Mouse (Mus musculus) forebrain, embryonic 16.5 days (tissue): Measurements from ENCODE around the gene Rab25. TPM values are rescaled to one million over a fixed set of nuclear protein-coding genes. Genes with fewer than 3 reads are reported as not detected.

Source experiments
- ATAC-seq: fragments of 200-750 bp; cut with Nextera tagmentation; 2 replicates; pipeline ENCODE4 v1.8.0; 2017; ENCODE audit warnings: mild to moderate bottlenecking, moderate library complexity
- H3K27ac ChIP-seq: fragments of 300-500 bp; sonication (generic); 2 replicates; pipeline ENCODE4 v1.5.1; 2014; ENCODE audit warnings: low read length, control low read depth
- H3K27me3 ChIP-seq: fragments of 300-500 bp; sonication (generic); replicated peaks from 2 replicates; pipeline ENCODE4 v1.6.1; 2014; ENCODE audit warnings: low read length; ENCODE audit not compliant: control insufficient read depth, insufficient read depth
- H3K36me3 ChIP-seq: fragments of 300-500 bp; sonication (generic); 2 replicates; pipeline ENCODE4 v1.6.1; 2014; ENCODE audit not compliant: control insufficient read depth, insufficient read depth
- H3K4me1 ChIP-seq: fragments of 300-500 bp; sonication (generic); replicated peaks from 2 replicates; pipeline ENCODE4 v1.6.1; 2014; ENCODE audit warnings: low read length; ENCODE audit not compliant: control insufficient read depth, insufficient read depth
- H3K4me2 ChIP-seq: fragments of 300-500 bp; sonication (generic); 2 replicates; pipeline ENCODE4 v1.6.1; 2014; ENCODE audit warnings: mild to moderate bottlenecking, low read length, control low read depth
- H3K4me3 ChIP-seq: fragments of 300-500 bp; sonication (generic); replicated peaks from 2 replicates; pipeline ENCODE4 v1.5.1; 2014; ENCODE audit warnings: mild to moderate bottlenecking, low read length, control low read depth
- H3K9ac ChIP-seq: fragments of 300-500 bp; sonication (generic); replicated peaks from 2 replicates; pipeline ENCODE4 v1.6.1; 2014; ENCODE audit warnings: low read depth, low read length, control low read depth
- H3K9me3 ChIP-seq: fragments of 300-500 bp; sonication (generic); 2 replicates; pipeline ENCODE4 v1.6.1; 2016; ENCODE audit warnings: low read length; ENCODE audit not compliant: control insufficient read depth
- WGBS: fragments of 180-500 bp; shearing (Covaris S2); extraction: QIAGEN DNeasy Blood & Tissue Kit; methylation state at CpG from one replicate; pipeline ENCODE4 v1.1.7; 2014; 5-methylcytosine and 5-hydroxymethylcytosine counted together
- polyA plus RNA-seq: library from polyadenylated mRNA; unstranded; fragments of >200 nt; fragmentation: Nextera tagmentation; extraction: Ambion mirVana; gene quantifications from 2 replicates; pipeline ENCODE4 v1.2.1, GENCODE M21; 2015

Gene Rab25
- polyA plus RNA-seq, 1 experiment from 2014 or later, result not detected

GRCm38 (mm10) chr3:88531348-88532298, 16.5 kb downstream of the Rab25 start:
- Histone ChIP-seq H3K9me3 (no peaks in the 10 kb centered on the region), H3K4me3 (peak overlapping the region; percentile 90), H3K4me1 (peaks cover 63% of the 10 kb centered on the region), H3K36me3 (peaks cover 4% of the 10 kb centered on the region; the same call in 1 of the 2 replicates), H3K4me2 (peak overlapping the region; percentile 94), H3K27me3 (no peaks in the 10 kb centered on the region), H3K9ac (peak overlapping the region; percentile 96), H3K27ac (peak overlapping the region; percentile 99)
- peak; percentile 85 for ATAC-seq
- under 1% methylated on average over 57 of the region's 63 CpGs for WGBS

DNA sequence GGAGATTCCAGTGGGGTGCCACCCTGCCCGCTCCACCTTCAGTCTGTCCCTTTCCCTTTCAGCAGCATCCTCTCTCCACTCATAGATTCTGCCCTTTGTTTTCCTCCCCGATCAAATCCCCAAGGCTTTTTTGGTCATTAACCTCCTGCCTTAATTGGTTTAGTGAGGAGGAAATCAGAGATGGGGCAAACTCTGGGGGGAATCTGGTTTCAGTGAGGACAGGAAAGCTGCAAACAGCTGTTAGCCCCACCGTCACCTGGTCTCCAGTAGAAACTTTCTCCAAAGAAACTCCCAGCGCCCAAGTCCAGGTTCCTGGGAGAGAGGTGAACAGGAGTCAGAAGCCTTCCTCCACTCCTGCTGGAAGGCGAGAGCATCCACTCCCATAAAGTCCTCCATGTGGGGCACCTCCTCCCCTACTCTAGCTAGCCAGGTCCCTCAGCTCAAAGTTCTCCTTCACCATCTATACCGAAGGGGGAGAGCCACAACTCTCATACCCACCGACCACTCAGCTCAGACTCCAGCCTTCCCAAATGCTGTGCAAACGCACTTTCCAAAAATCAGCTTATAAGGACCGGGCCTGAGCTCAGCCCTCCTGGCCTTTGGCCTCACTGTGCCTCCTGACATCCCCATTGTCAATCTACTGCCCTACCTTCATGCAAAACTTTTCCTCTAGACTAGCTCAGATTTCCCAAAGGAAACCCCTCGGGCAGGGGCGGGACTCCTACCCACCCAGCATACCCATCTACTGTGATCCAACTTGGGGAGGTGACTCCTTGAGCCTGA, 17.8 kb downstream of the Rab25 start:
- WGBS, result 4% methylated on average over 11 of the region's 11 CpGs
- peak overlapping the region; percentile 99 for H3K27ac ChIP-seq
- H3K4me1 ChIP-seq, result peaks cover 61% of the 10 kb centered on the region
- no peak for ATAC-seq
- H3K27me3 ChIP-seq, result no peaks in the 10 kb centered on the region
- H3K36me3 ChIP-seq, result no peaks in the 10 kb centered on the region
- peak overlapping the region; percentile 90 for H3K4me3 ChIP-seq
- H3K4me2 ChIP-seq, result peak overlapping the region; percentile 94
- H3K9me3 ChIP-seq, result no peaks in the 10 kb centered on the region
- peak overlapping the region; percentile 96 for H3K9ac ChIP-seq

GRCm38 (mm10) chr3:88529204-88530000, 18.7 kb downstream of the Rab25 start:
- 18% methylated on average over 7 of the region's 7 CpGs for WGBS
- H3K27ac ChIP-seq, result peak overlapping the region; percentile 99
- peak overlapping the region; percentile 90 for H3K4me3 ChIP-seq
- H3K9me3 ChIP-seq, result no peaks in the 10 kb centered on the region
- peaks cover 56% of the 10 kb centered on the region for H3K4me1 ChIP-seq
- no peak for ATAC-seq
- H3K4me2 ChIP-seq, result peak overlapping the region; percentile 94
- H3K9ac ChIP-seq, result peak overlapping the region; percentile 96
- no peaks in the 10 kb centered on the region for H3K27me3 ChIP-seq
- H3K36me3 ChIP-seq, result 0 out of 2 replicates have a peak, but pooled peaks cover 2% of the 10 kb centered on the region

GRCm38 (mm10) chr3:88528646-88529045, 19.5 kb downstream of the Rab25 start:
- no peak overlapping the region for H3K27ac ChIP-seq
- no peak for ATAC-seq
- H3K9me3 ChIP-seq, result no peaks in the 10 kb centered on the region
- H3K36me3 ChIP-seq, result 0 out of 2 replicates have a peak, but pooled peaks cover 2% of the 10 kb centered on the region
- no peak overlapping the region for H3K9ac ChIP-seq
- H3K27me3 ChIP-seq, result no peaks in the 10 kb centered on the region
- 76% methylated on average over 11 of the region's 11 CpGs for WGBS
- H3K4me1 ChIP-seq, result peaks cover 58% of the 10 kb centered on the region
- no peak overlapping the region for H3K4me3 ChIP-seq
- H3K4me2 ChIP-seq, result peak overlapping the region; percentile 94

GRCm38 (mm10) chr3:88527565-88527964, 20.5 kb downstream of the Rab25 start:
- Histone ChIP-seq H3K4me2 (peak overlapping the region; percentile 38), H3K9me3 (no peaks in the 10 kb centered on the region), H3K27me3 (no peaks in the 10 kb centered on the region), H3K4me1 (peaks cover 58% of the 10 kb centered on the region), H3K27ac (peak overlapping the region; percentile 29), H3K4me3 (peak overlapping the region; percentile 5; the same call in 1 of the 2 replicates), H3K9ac (peak overlapping the region; percentile 51), H3K36me3 (0 out of 2 replicates have a peak, but pooled peaks cover 2% of the 10 kb centered on the region)
- ATAC-seq, result no peak
- 28% methylated on average over 8 of the region's 8 CpGs for WGBS

- WGBS, result 30% methylated on average over 17 of the region's 17 CpGs
- Histone ChIP-seq H3K27me3 (no peaks in the 10 kb centered on the region), H3K4me1 (peaks cover 58% of the 10 kb centered on the region), H3K9ac (no peak overlapping the region), H3K9me3 (no peaks in the 10 kb centered on the region), H3K36me3 (0 out of 2 replicates have a peak, but pooled peaks cover 2% of the 10 kb centered on the region), H3K4me3 (no peak overlapping the region; the same call in 1 of the 2 replicates), H3K27ac (no peak overlapping the region), H3K4me2 (peak overlapping the region; percentile 33)
- ATAC-seq, result peak; percentile 69
These were observed 21.7 kb downstream of the Rab25 start for GRCm38 (mm10) chr3:88526157-88527131.

GRCm38 (mm10) chr3:88525021-88525420, 23.1 kb downstream of the Rab25 start:
- Histone ChIP-seq H3K27ac (no peak overlapping the region), H3K27me3 (no peaks in the 10 kb centered on the region), H3K9ac (no peak overlapping the region), H3K36me3 (0 out of 2 replicates have a peak, but pooled peaks cover 2% of the 10 kb centered on the region), H3K4me3 (no peak overlapping the region), H3K4me1 (peaks cover 51% of the 10 kb centered on the region), H3K9me3 (no peaks in the 10 kb centered on the region), H3K4me2 (no peak overlapping the region)
- 82% methylated on average over 5 of the region's 5 CpGs for WGBS
- no peak for ATAC-seq

DNA sequence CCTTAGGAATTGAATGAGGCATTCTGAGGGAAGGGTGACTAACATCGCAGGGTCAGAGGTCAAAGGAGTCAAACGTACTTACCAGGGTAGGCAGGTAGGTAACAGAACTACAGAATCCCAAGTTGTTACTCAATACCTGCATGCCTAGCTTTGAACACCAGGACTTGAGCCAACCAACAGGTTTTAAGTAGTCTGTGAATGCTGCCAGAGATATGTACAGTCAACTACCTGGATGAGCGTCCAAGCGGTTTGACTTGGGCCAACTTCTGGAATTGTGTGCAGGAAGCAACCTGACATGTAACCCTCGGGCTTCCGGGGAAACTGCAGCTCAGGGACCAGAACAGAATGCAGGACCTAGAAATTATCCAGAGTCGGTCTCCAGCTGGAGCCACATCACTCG, 25.1 kb downstream of the Rab25 start:
- no peak for ATAC-seq
- H3K36me3 ChIP-seq, result 0 out of 2 replicates have a peak, but pooled peaks cover 2% of the 10 kb centered on the region
- H3K4me3 ChIP-seq, result no peak overlapping the region
- WGBS, result 94% methylated on average over 8 of the region's 8 CpGs
- no peaks in the 10 kb centered on the region for H3K9me3 ChIP-seq
- H3K27ac ChIP-seq, result no peak overlapping the region
- H3K4me2 ChIP-seq, result no peak overlapping the region
- H3K4me1 ChIP-seq, result peaks cover 33% of the 10 kb centered on the region
- no peak overlapping the region for H3K9ac ChIP-seq
- H3K27me3 ChIP-seq, result no peaks in the 10 kb centered on the region
